Mouse (Mus musculus) central nervous system, embryonic 18 days (tissue): ENCODE measurements around the gene Tmsb15a. TPM values are rescaled to one million over a fixed set of nuclear protein-coding genes. Genes with fewer than 3 reads are reported as not detected.

Experiments
- polyA plus RNA-seq: library from polyadenylated mRNA; depleted of rRNA; stranded (reverse); fragments of >200 nt; gene quantifications from 2 replicates; pipeline ENCODE4 v1.2.3, GENCODE M21; 2012; rRNA removed

The Tmsb15a gene
- not detected in 2 replicates for polyA plus RNA-seq

GRCm38 (mm10) chrX:135725161-135725560 is at the start of gene Tmsb15a:
TSS of gene Tmsb15a (minus strand) at chrX:135725261.

GRCm38 (mm10) chrX:135742304-135743055 is 17.4 kb upstream of the Tmsb15a start, which contains the start of the genes Armcx5 and Gprasp1:
TSS of gene Armcx5 (plus strand) at chrX:135742733.
TSS of gene Gprasp1 (plus strand) at chrX:135742733.

DNA sequence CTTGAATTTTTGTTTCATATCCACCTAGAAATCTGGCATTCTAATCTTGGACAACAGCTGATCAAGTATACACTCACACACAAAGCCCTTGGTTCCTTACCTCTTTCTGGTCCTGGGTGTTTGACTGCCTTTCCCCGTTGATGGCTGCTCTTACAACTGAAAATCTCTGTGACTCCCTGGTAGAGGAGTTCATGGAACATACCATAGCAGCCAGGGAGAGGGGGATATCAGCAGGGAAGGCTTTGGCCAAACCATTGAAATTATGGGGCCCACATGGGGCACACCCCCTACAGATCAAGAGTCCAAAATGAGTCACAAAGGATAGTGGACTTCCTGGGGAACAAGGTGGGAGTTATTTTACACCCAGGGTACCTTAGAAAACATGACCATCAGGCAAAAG is 31.4 kb downstream of the Tmsb15a start, which contains the start of gene Tcp11x2:
Tcp11x2 (minus strand) TSS at position 158 of the 400 bp plus-strand sequence.

Other genes starting within 250 kb of the Tmsb15a start
- gene AV320801, start 230.7 kb downstream of the Tmsb15a start, polyA plus RNA-seq: not detected in 2 replicates
- 0.12 TPM in 1 of 2 replicates, not detected in the other for gene Nxf7, start 126.5 kb downstream of the Tmsb15a start, polyA plus RNA-seq
- gene Prame, start 97.6 kb downstream of the Tmsb15a start, polyA plus RNA-seq: not detected in 2 replicates
- not detected in 2 replicates for gene Tcp11x2, start 31.5 kb downstream of the Tmsb15a start, polyA plus RNA-seq
- 10.8 and 11.2 TPM in 2 replicates for gene Armcx5, start 17.5 kb upstream of the Tmsb15a start, polyA plus RNA-seq
- gene Gprasp1, start 17.5 kb upstream of the Tmsb15a start, polyA plus RNA-seq: 236 and 268 TPM in 2 replicates
- gene Bhlhb9, start 72.3 kb upstream of the Tmsb15a start, polyA plus RNA-seq: 65.7 and 68.3 TPM in 2 replicates
- gene Gprasp2, start 113.8 kb upstream of the Tmsb15a start, polyA plus RNA-seq: 177 and 192 TPM in 2 replicates